Mouse (Mus musculus): ENCODE data around the gene Sfxn2. TPM values are rescaled to one million over a fixed set of nuclear protein-coding genes. Genes with fewer than 3 reads are reported as not detected.

Gene Sfxn2
- polyA plus RNA-seq, 1 experiment from 2014 or later = 11.0 TPM

Other genes with a start within 250 kb of the Sfxn2 start
- 88.4 and 118 TPM in 2 replicates for gene Psd, start 246.2 kb upstream of the Sfxn2 start, polyA plus RNA-seq (2015; fragmentation: Nextera tagmentation; extraction: Ambion mirVana)
- 44.0 and 52.3 TPM in 2 replicates for gene Fbxl15, start 245.2 kb upstream of the Sfxn2 start, polyA plus RNA-seq (2015; fragmentation: Nextera tagmentation; extraction: Ambion mirVana)
- gene Cuedc2, start 234.7 kb upstream of the Sfxn2 start, polyA plus RNA-seq (2015; fragmentation: Nextera tagmentation; extraction: Ambion mirVana) = 322 and 350 TPM in 2 replicates
- 13.2 and 13.9 TPM in 2 replicates for gene Mfsd13a, start 232.2 kb upstream of the Sfxn2 start, polyA plus RNA-seq (2015; fragmentation: Nextera tagmentation; extraction: Ambion mirVana)
- 2.4 and 2.7 TPM in 2 replicates for gene 2310034G01Rik, start 223.1 kb upstream of the Sfxn2 start, polyA plus RNA-seq (2015; fragmentation: Nextera tagmentation; extraction: Ambion mirVana)
- gene Actr1a, start 177.6 kb upstream of the Sfxn2 start, polyA plus RNA-seq (2015; fragmentation: Nextera tagmentation; extraction: Ambion mirVana) = 281 and 314 TPM in 2 replicates
- 18.3 and 21.4 TPM in 2 replicates for gene Sufu, start 176.5 kb upstream of the Sfxn2 start, polyA plus RNA-seq (2015; fragmentation: Nextera tagmentation; extraction: Ambion mirVana)
- 23.5 and 25.5 TPM in 2 replicates for gene Trim8, start 71.7 kb upstream of the Sfxn2 start, polyA plus RNA-seq (2015; fragmentation: Nextera tagmentation; extraction: Ambion mirVana)
- 190 and 208 TPM in 2 replicates for gene Arl3, start 167 bp upstream of the Sfxn2 start, polyA plus RNA-seq (2015; fragmentation: Nextera tagmentation; extraction: Ambion mirVana)
- 34.1 and 34.5 TPM in 2 replicates for gene Wbp1l, start 25.7 kb downstream of the Sfxn2 start, polyA plus RNA-seq (2015; fragmentation: Nextera tagmentation; extraction: Ambion mirVana)
- gene Cyp17a1, start 99.8 kb downstream of the Sfxn2 start, polyA plus RNA-seq (2015; fragmentation: Nextera tagmentation; extraction: Ambion mirVana) = 0.23 TPM in 1 of 2 replicates, not detected in the other
- gene Borcs7, start 116.5 kb downstream of the Sfxn2 start, polyA plus RNA-seq (2015; fragmentation: Nextera tagmentation; extraction: Ambion mirVana) = 24.7 and 29.8 TPM in 2 replicates
- gene As3mt, start 134.1 kb downstream of the Sfxn2 start, polyA plus RNA-seq (2015; fragmentation: Nextera tagmentation; extraction: Ambion mirVana) = 49.4 and 49.8 TPM in 2 replicates
- gene Cnnm2, start 188.2 kb downstream of the Sfxn2 start, polyA plus RNA-seq (2015; fragmentation: Nextera tagmentation; extraction: Ambion mirVana) = 7.8 and 8.2 TPM in 2 replicates